Mouse (Mus musculus): ENCODE results near the gene Ubac2.

DNA sequence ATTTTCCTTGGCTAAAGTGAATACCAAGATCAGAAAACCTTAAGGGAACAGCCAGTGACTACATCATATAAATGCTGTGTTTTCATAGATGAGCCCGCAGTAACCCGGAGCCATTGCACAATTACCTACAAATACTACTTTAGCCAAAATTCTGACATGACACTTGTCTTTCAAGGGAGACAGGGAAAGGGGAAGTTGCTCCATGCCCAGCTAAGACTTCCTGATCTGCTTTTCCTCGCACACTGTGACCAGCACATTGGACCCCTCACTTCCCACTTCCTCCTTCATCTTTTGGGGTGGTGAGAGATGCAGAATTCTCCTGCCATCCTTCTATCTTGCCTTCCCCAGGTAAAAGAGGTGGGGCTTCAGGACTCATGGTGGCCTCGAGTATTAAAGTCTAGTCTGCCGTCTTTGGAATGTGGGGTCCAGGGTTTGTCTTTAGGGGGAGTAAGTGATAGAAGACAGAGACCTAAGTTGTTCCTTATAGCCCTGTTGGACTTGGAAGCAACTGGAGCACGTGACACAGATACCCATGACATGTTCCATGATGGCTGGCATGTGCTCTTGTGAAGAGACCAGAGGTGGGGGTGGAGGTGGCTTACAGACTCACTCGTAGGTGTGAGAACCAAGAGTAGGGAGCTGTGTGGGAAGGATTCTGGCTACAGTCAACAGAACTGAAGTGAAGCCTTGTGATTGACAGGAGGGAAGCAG, 116.6 kb downstream of the Ubac2 start:
- TF ChIP-seq FLI1 (IDR thresholded peaks at IDR 0.05; ENCODE audit: low read length) (no peak), GATA1 (IDR thresholded peaks at IDR 0.05; ENCODE audit: borderline replicate concordance, low read length) (no peak)

Measured in megakaryocyte, embryonic 14.5 days (primary cell).